Mouse (Mus musculus) spleen, adult 2 months (tissue): ENCODE results near the gene Hmgb4.

Experiments used
- CTCF ChIP-seq: fragments of 200-500 bp; IDR thresholded peaks from 2 replicates; pipeline ENCODE4 v1.5.1; 2011; ENCODE audit warnings: mild to moderate bottlenecking, inconsistent platforms; ENCODE audit not compliant: insufficient read depth, insufficient read length, insufficient replicate concordance; ENCODE audit errors: extremely low read depth
- POLR2A ChIP-seq: fragments of 200-500 bp; IDR thresholded peaks from 2 replicates; pipeline ENCODE4 v1.6.1; 2011; ENCODE audit warnings: low read depth, low read length, inconsistent platforms

DNA sequence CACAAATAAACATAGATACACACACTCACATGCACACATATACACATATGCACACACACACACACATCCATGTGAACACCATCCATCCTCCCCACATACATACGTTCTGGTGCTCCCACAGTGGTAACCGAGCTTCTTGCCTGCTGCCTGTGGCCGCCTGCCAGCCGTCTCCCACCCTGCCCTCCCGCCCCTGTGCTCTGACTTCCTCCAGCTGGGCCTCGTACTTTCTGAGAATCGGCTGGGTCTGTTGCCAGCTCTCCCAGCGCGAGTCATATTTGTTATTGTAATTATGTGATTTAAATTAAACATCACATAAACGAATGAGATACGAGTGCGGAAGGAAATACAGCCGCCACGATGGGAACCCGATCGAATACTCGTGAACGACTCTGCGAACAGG, 10.2 kb upstream of the Hmgb4 start:
- TF ChIP-seq CTCF (no peak), POLR2A (no peak)
